Mouse (Mus musculus) liver, embryonic 13.5 days (tissue): ENCODE results near the gene Taok1. TPM values are rescaled to one million over a fixed set of nuclear protein-coding genes. Genes with fewer than 3 reads are reported as not detected.
A peak's percentile ranks its signal among the peaks of the same experiment; 100 is the strongest.

Experiments used
- ATAC-seq: fragments of 200-750 bp; cut with Nextera tagmentation; 2 replicates; pipeline ENCODE4 v1.8.0; 2017; ENCODE audit warnings: low read depth, mild to moderate bottlenecking, moderate number of reproducible peaks, moderate library complexity
- DNase-seq: peaks from one replicate; pipeline ENCODE4 v3.0.0; 2022
- H3K27ac ChIP-seq: fragments of 300-500 bp; sonication (generic); 2 replicates; pipeline ENCODE4 v1.5.1; 2015; ENCODE audit warnings: moderate library complexity, mild to moderate bottlenecking, inconsistent platforms
- H3K27me3 ChIP-seq: fragments of 300-500 bp; sonication (generic); 2 replicates; pipeline ENCODE4 v1.6.1; 2015; ENCODE audit warnings: mild to moderate bottlenecking, inconsistent platforms
- H3K36me3 ChIP-seq: fragments of 300-500 bp; sonication (generic); 2 replicates; pipeline ENCODE4 v1.6.1; 2015; ENCODE audit warnings: mild to moderate bottlenecking, inconsistent platforms
- H3K4me1 ChIP-seq: fragments of 300-500 bp; sonication (generic); replicated peaks from 2 replicates; pipeline ENCODE4 v1.6.1; 2015; ENCODE audit warnings: inconsistent platforms
- H3K4me2 ChIP-seq: fragments of 300-500 bp; sonication (generic); 2 replicates; pipeline ENCODE4 v1.6.1; 2015; ENCODE audit warnings: inconsistent platforms, mild to moderate bottlenecking, moderate library complexity
- H3K4me3 ChIP-seq: fragments of 300-500 bp; sonication (generic); replicated peaks from 2 replicates; pipeline ENCODE4 v1.5.1; 2015; ENCODE audit warnings: mild to moderate bottlenecking, inconsistent platforms
- H3K9ac ChIP-seq: fragments of 300-500 bp; sonication (generic); 2 replicates; pipeline ENCODE4 v1.6.1; 2015; ENCODE audit warnings: mild to moderate bottlenecking, inconsistent platforms
- H3K9me3 ChIP-seq: fragments of 300-500 bp; sonication (generic); replicated peaks from 2 replicates; pipeline ENCODE4 v1.6.1; 2016; ENCODE audit warnings: inconsistent platforms
- WGBS: fragments of 180-500 bp; shearing (Covaris S2); methylation state at CpG from one replicate; pipeline ENCODE4 v1.1.7; 2015; ENCODE audit not compliant: insufficient replicate concordance; 5-methylcytosine and 5-hydroxymethylcytosine counted together
- polyA plus RNA-seq: library from polyadenylated mRNA; unstranded; fragments of >200 nt; fragmentation: Nextera tagmentation; extraction: Ambion mirVana; gene quantifications from 2 replicates; pipeline ENCODE4 v1.2.1, GENCODE M21; 2015

Taok1 gene
- polyA plus RNA-seq, 1 experiment from 2014 or later: 4.7 TPM

DNA sequence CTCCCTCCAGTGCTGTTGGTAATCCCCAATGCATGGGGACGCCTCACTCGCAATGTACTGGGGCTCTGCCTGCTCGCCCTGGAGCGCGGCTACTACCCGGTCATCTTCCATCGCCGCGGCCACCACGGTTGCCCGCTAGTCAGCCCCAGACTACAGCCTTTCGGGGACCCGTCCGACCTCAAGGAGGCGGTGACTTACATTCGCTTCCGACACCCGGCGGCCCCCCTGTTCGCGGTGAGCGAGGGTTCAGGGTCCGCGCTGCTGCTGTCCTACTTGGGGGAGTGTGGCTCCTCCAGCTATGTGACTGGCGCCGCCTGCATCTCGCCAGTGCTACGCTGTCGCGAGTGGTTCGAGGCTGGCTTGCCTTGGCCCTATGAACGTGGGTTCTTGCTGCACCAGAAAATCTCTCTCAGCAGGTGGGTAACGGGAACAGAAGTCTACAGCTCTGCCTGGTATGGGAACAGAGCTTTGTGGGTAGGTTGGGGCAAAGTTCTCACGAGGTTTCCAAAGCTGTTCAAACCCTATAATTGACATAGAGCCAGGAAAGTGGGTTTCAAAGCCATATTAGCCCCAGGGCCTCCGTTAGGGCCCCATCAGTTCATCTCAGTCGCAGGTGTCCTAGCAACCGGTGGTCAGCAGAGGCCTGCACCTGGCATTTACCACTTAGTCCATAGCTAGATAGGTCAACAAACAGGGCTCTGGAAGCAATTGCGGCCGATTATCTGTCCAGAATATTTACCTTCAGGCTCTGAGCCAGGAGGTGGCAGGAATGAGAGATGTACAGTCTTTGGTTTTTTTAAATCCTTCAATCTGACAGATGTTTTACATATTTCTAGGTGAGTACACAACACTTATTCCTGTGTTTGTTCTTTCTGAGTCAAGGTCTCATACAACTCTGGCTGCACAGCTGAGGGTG lies 91.7 kb downstream of the Taok1 start, which contains the start of gene Trp53i13:
Gene Trp53i13, minus strand, starts transcription at position 344 of the 916 bp plus-strand sequence.
- Histone ChIP-seq H3K4me2 (peak within 1 kb of the TSS; percentile 98), H3K36me3 (no peaks in the 10 kb centered on the region), H3K9me3 (no peaks in the 10 kb centered on the region), H3K9ac (peak within 1 kb of the TSS; percentile 75), H3K4me3 (peak within 1 kb of the TSS; percentile 77), H3K27ac (peak within 1 kb of the TSS; percentile 62), H3K4me1 (peaks cover 64% of the 10 kb centered on the region), H3K27me3 (peaks cover 55% of the 10 kb centered on the region)
- 10% methylated on average over 39 of the region's 39 CpGs for WGBS
- ATAC-seq (no peak), DNase-seq (no peak)

DNA sequence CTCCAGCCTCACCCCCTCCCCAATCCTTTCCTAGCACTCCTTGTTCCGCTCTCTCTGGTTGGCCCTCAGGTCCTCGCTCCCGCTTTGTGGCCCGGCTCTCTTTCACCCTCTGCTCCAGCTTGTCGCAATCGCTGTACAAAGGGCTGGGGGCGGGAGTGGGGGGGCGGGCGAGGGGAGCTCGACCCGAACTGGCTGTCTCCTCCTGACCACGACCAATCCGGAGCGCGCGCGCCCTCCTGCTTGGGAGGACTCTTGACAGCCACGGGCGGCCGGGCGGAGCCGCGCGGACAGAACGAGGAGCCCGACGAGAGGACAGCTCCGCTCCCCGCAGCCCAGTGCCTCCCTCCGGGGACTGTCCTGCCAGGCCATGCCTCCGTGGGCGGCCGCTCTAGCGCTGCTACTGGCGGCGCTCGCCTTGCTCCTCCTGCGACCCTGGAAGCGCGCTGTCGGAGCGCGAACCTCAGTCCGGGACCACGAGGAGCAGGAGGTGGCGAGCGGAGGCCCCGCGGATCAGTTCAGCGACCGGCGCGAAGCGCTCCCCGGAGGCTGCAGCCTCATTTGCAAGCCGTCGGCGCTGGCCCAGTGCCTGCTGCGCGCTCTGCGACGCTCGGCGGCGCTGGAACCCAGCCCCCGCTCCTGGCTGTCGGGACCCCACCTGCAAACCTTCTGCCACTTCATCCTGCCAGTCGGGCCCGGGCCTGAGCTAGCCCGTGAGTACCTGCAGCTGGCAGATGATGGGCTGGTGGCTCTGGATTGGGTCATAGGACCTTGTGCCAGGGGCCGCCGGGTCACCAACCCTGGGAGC lies 92.6 kb downstream of the Taok1 start, which contains the start of gene Abhd15:
Gene Abhd15, plus strand, starts transcription at position 290 of the 805 bp plus-strand sequence.
- H3K4me1 ChIP-seq: peaks cover 60% of the 10 kb centered on the region

DNA sequence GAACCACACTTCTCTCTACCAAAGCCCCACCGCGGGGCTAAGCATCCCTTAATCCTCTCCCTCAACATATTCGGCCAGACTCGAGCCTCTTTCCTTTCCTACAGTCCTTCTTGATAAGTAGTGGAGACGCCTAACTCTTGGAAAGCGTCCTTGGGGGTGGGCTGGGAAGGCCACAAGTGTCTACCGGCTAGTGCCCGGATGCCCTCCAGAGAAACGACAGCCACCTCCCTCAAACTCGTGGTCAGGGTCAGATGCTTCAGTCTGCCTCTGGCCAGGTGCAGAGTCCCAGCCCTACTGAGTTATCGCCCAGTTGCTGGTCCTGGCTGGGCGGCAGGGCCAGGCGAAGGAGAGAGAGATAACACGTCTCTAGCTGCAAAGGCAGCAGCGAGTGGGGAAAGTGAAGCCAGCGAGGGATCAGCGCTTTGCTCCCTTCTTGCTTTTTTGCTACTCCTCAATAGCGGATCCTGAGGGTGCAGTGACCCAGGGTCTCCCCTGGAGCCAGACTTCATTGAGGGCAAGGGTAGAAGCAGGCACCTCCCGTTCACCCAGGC lies 93.3 kb downstream of the Taok1 start:
- H3K9ac ChIP-seq: peak overlapping the region; percentile 75
- H3K27ac ChIP-seq: peak overlapping the region; percentile 79
- no peaks in the 10 kb centered on the region for H3K9me3 ChIP-seq
- 5% methylated on average over 19 of the region's 19 CpGs for WGBS
- ATAC-seq (peak; percentile 52), DNase-seq (peak; percentile 55)
- peaks cover 59% of the 10 kb centered on the region for H3K4me1 ChIP-seq
- H3K36me3 ChIP-seq: no peaks in the 10 kb centered on the region
- peaks cover 53% of the 10 kb centered on the region for H3K27me3 ChIP-seq
- peak overlapping the region; percentile 98 for H3K4me2 ChIP-seq
- H3K4me3 ChIP-seq: peak overlapping the region; percentile 77

More for the DNA sequence above, 92.6 kb downstream of the Taok1 start, which contains the start of gene Abhd15:
- peak; percentile 53 for ATAC-seq
- Histone ChIP-seq H3K27me3 (peaks cover 55% of the 10 kb centered on the region), H3K9ac (peak within 1 kb of the TSS; percentile 75), H3K36me3 (no peaks in the 10 kb centered on the region), H3K9me3 (no peaks in the 10 kb centered on the region), H3K27ac (peak within 1 kb of the TSS; percentile 79), H3K4me3 (peak within 1 kb of the TSS; percentile 77), H3K4me2 (peak within 1 kb of the TSS; percentile 98)
- peak; percentile 51 for DNase-seq
- WGBS: under 1% methylated on average over 72 of the region's 72 CpGs

DNA sequence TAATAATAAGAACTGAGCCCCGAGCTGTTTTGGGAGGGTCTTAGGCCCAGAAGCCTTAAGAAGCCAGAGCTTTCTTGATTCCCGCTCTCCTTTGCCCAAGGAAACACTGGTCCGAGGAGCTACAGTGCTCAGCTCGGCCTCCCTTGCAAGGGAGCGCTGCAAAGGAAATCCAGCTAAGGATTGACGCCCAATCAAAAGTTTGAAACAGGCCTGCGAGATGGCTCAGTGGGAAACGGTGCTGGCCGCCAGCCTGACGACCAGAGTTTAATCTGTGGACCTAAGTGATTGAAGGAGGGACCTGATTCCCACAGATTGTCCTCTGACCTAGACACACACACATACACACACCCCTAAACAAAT lies 93.8 kb downstream of the Taok1 start:
- H3K4me1 ChIP-seq: peaks cover 60% of the 10 kb centered on the region
- no peak for DNase-seq

DNA sequence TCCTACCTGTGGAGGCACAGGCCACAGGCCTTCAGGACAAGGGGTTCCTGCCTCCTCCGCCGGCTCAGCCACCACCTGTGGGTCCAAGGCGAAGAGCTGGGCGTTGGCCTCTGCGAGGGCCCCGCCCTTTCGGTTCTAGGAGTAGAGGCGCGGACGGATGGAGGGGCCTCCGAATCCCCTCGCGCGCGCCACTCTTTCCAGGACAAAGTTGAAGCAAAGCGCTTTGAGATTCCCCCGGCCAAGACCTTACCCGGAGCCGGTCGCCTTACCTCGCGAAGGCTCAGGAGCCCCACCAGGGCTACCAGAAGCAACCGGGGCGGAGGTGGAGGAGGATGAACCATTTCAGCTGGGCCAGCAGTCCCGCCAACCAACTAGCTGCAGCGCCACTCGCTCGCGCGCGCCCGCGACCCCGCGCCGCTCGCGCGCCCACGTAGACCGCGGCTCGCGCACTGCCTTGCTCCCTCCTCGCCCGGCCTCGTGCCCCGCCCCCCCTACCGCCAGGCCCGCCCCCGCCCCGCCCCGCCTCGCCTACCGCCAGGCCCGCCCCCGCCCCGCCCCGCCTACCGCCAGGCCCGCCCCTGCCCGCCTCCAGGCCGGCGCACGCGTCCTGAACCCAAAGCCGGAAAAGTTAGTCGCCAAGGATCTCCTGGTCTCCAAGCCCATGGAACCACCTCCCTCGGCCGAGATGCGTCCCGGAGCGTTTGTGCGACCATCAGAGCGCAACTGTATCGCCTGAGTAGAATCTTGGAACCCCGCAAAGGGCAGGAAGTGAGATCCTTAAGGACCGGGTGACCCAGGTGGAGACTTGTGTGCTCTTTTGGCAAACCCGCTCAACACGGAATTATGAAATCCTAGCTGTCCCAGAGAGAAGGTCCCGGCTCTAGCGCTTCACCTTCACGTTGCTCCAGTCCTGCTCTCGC lies 94.5 kb downstream of the Taok1 start:
- Histone ChIP-seq H3K27me3 (peaks cover 41% of the 10 kb centered on the region), H3K9ac (peak overlapping the region; percentile 75), H3K4me2 (peak overlapping the region; percentile 98), H3K36me3 (no peaks in the 10 kb centered on the region), H3K4me1 (peaks cover 60% of the 10 kb centered on the region), H3K27ac (peak overlapping the region; percentile 79), H3K9me3 (no peaks in the 10 kb centered on the region), H3K4me3 (peak overlapping the region; percentile 77)
- WGBS: under 1% methylated on average over 78 of the region's 84 CpGs
- DNase-seq (peak; percentile 72), ATAC-seq (peak; percentile 77)

More for the DNA sequence above, 93.8 kb downstream of the Taok1 start:
- H3K4me3 ChIP-seq: peak overlapping the region; percentile 77
- no peaks in the 10 kb centered on the region for H3K9me3 ChIP-seq
- H3K27me3 ChIP-seq: peaks cover 47% of the 10 kb centered on the region
- H3K4me2 ChIP-seq: peak overlapping the region; percentile 98
- H3K9ac ChIP-seq: peak overlapping the region; percentile 75
- no peak for ATAC-seq
- WGBS: 11% methylated on average over 10 of the region's 10 CpGs
- peak overlapping the region; percentile 79 for H3K27ac ChIP-seq
- no peaks in the 10 kb centered on the region for H3K36me3 ChIP-seq

DNA sequence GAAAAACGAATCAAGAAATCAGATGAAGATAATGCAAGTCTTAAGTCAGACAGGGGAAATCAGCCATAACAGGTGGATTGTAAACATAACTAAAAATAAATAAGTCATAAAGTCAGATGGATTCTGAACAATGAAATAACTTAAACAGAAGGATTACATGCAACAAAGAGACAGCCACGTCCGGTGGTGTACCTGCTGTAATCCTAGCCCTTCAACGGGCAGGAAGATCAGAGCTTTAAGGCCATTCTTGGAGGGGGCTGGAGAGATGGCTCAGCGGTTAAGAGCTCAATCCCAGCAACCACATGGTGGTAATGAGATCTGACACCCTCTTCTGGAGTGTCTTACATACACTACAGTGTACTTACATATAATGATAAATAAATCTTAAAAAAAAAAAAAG lies 96.3 kb downstream of the Taok1 start:
- DNase-seq (no peak), ATAC-seq (no peak)
- WGBS: 72% methylated on average over 5 of the region's 5 CpGs
- no peak overlapping the region for H3K27ac ChIP-seq
- peaks cover 56% of the 10 kb centered on the region for H3K4me1 ChIP-seq
- H3K9me3 ChIP-seq: no peaks in the 10 kb centered on the region
- H3K4me2 ChIP-seq: no peak overlapping the region
- no peak overlapping the region for H3K4me3 ChIP-seq
- no peak overlapping the region for H3K9ac ChIP-seq
- H3K27me3 ChIP-seq: peaks cover 23% of the 10 kb centered on the region
- H3K36me3 ChIP-seq: peaks cover 9% of the 10 kb centered on the region

DNA sequence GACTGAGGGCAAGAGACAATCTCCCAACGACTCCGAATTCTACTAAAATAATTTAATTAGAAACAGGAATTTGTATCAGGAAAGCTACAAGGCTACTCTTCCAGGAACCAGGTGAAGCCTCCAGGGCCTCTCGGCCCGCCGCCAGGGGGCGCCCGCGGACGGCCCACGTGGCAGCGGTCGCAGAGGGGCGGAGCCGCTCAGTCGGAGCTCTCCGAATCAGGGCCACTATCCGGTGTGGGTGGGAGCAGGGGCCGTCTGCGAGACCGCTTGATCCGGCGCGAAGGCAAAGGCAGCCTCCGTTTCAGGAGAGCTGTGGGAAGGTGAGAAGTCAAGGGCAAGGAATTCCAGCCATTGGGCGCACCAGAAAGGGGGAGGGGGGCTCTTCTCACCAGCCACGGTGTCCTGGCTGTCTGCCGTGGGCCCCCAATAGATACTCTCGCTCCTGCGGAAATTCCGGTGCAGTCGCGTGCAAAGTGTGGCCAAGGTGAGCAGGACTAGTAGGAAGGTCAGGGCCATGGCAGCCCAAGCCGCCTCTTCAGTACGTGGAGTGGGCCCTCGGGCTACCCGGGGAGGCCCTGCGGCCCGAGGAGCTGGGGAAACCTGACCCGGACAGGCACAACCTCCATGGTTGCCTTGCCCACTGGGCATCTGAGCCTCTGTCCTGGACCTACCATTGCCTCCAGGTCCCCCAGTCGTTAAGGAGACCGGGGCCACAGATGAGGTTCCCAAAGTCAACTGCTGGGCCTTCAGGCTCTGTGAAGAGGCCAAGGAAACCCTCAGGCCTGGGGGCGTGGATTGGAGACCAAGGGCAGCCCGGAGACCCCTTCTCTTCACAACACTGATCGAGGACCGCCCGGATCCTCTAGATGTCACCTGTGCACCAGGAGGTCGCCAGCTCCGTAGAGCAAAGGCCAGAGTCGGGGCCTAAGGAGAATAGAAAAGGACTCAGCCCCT lies 99.3 kb downstream of the Taok1 start:
- WGBS: 23% methylated on average over 49 of the region's 49 CpGs
- no peak overlapping the region for H3K27ac ChIP-seq

DNA sequence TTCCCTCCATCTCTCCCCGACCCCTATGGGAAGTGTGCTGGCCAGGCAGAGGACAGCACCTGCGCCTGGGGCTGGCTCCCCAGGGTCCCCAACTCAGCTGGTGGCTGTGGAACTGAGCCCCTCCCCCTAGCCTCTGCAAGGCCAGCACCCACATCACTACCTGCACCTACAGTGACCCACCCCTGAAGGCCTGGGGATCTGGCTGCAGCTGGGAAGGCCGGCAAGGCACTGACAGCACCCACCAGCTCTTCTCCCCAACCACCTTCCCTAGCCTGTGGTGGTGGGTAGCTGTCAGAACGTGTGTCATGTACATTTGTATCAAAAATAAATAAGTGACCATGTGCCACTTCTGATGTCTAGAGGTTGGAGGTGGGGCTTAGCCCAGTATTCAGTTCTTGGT lies 100.2 kb downstream of the Taok1 start:
- no peak overlapping the region for H3K9ac ChIP-seq

More for the DNA sequence above, 99.3 kb downstream of the Taok1 start:
- Histone ChIP-seq H3K4me3 (peak overlapping the region; percentile 45), H3K4me2 (peak overlapping the region; percentile 73), H3K27me3 (no peaks in the 10 kb centered on the region), H3K36me3 (peaks cover 39% of the 10 kb centered on the region), H3K4me1 (peaks cover 26% of the 10 kb centered on the region), H3K9ac (peak overlapping the region; percentile 58), H3K9me3 (no peaks in the 10 kb centered on the region)
- ATAC-seq: peak; percentile 60
- peak; percentile 74 for DNase-seq

DNA sequence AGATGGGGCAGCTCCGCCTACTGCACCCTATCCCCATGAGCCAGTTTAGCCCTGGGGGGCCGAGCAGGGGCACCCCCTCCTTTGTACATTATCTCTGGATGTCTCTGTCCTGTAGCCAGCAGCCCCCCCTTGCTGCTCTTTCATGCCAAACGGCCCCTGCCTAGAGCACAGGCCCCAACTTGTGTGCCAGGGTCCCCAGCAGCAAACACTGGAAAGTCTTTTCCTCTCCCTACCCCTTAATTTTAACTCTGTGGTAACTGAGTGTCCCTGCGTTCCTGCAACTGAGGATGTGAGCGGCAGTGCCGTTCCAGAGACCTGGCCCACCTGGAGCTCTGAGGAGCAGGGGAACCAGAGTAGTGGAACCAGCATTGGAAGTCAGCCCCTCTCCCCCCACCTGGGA lies 100.7 kb downstream of the Taok1 start:
- Histone ChIP-seq H3K9ac (no peak overlapping the region), H3K4me2 (no peak overlapping the region), H3K9me3 (no peaks in the 10 kb centered on the region), H3K4me1 (peaks cover 20% of the 10 kb centered on the region), H3K4me3 (no peak overlapping the region), H3K36me3 (peaks cover 49% of the 10 kb centered on the region), H3K27me3 (no peaks in the 10 kb centered on the region), H3K27ac (no peak overlapping the region)
- DNase-seq (no peak), ATAC-seq (no peak)
- 77% methylated on average over 6 of the region's 6 CpGs for WGBS

More for the DNA sequence above, 100.2 kb downstream of the Taok1 start:
- no peaks in the 10 kb centered on the region for H3K9me3 ChIP-seq
- H3K4me2 ChIP-seq: no peak overlapping the region
- H3K36me3 ChIP-seq: peaks cover 48% of the 10 kb centered on the region
- no peak for DNase-seq
- WGBS: 59% methylated on average over 4 of the region's 4 CpGs
- H3K4me3 ChIP-seq: no peak overlapping the region
- no peaks in the 10 kb centered on the region for H3K27me3 ChIP-seq
- H3K4me1 ChIP-seq: peaks cover 24% of the 10 kb centered on the region
- no peak overlapping the region for H3K27ac ChIP-seq
- no peak for ATAC-seq
